Mouse (Mus musculus): ENCODE measurements at regions not wholly inside any gene's neighbourhood (a gene's known extent, or its start where the extent isn't known, plus 50 kb on each side); places are given as distances from the start of the nearest gene placed in this dataset.
A peak's percentile ranks its signal among the peaks of the same experiment; 100 is the strongest.

GRCm38 (mm10) chr7:95688151-95689146 lies 482.6 kb upstream of the Tenm4 start:
- DNase-seq (ENCODE audit: low read depth, low spot score), result no peak

- no peak for DNase-seq (ENCODE audit: low read depth, low spot score)
These were observed 481.7 kb upstream of the Tenm4 start for GRCm38 (mm10) chr7:95689161-95689833.

GRCm38 (mm10) chr7:95699506-95699905 lies 471.5 kb upstream of the Tenm4 start:
- DNase-seq (ENCODE audit: low read depth, low spot score), result no peak

- DNase-seq (ENCODE audit: low read depth, low spot score), result no peak
These were observed 461.0 kb upstream of the Tenm4 start for GRCm38 (mm10) chr7:95710088-95710487.

GRCm38 (mm10) chr7:95720083-95720482 lies 451.0 kb upstream of the Tenm4 start:
- no peak for DNase-seq (ENCODE audit: low read depth, low spot score)

GRCm38 (mm10) chr7:95725716-95726487 lies 445.1 kb upstream of the Tenm4 start:
- peak; percentile 36 for DNase-seq (ENCODE audit: low read depth, low spot score)

- no peak for DNase-seq (ENCODE audit: low read depth, low spot score)
These were observed 437.2 kb upstream of the Tenm4 start for GRCm38 (mm10) chr7:95733807-95734206.

- no peak for DNase-seq (ENCODE audit: low read depth, low spot score)
These were observed 436.5 kb upstream of the Tenm4 start for GRCm38 (mm10) chr7:95734587-95734986.

GRCm38 (mm10) chr7:95736716-95737115 lies 434.3 kb upstream of the Tenm4 start:
- no peak for DNase-seq (ENCODE audit: low read depth, low spot score)

- DNase-seq (ENCODE audit: low read depth, low spot score), result no peak
These were observed 432.3 kb upstream of the Tenm4 start for GRCm38 (mm10) chr7:95738725-95739245.

GRCm38 (mm10) chr7:95739779-95740178 lies 431.3 kb upstream of the Tenm4 start:
- no peak for DNase-seq (ENCODE audit: low read depth, low spot score)

- no peak for DNase-seq (ENCODE audit: low read depth, low spot score)
These were observed 412.7 kb upstream of the Tenm4 start for GRCm38 (mm10) chr7:95758375-95758774.

- DNase-seq (ENCODE audit: low read depth, low spot score), result no peak
These were observed 409.9 kb upstream of the Tenm4 start for GRCm38 (mm10) chr7:95760945-95761661.

GRCm38 (mm10) chr7:95766356-95767150 lies 404.5 kb upstream of the Tenm4 start:
- no peak for DNase-seq (ENCODE audit: low read depth, low spot score)

- DNase-seq (ENCODE audit: low read depth, low spot score), result no peak
These were observed 386.5 kb upstream of the Tenm4 start for GRCm38 (mm10) chr7:95784523-95784922.

GRCm38 (mm10) chr7:95787543-95787942 lies 383.5 kb upstream of the Tenm4 start:
- no peak for DNase-seq (ENCODE audit: low read depth, low spot score)

- no peak for DNase-seq (ENCODE audit: low read depth, low spot score)
These were observed 383.1 kb upstream of the Tenm4 start for GRCm38 (mm10) chr7:95787951-95788350.

- no peak for DNase-seq (ENCODE audit: low read depth, low spot score)
These were observed 381.6 kb upstream of the Tenm4 start for GRCm38 (mm10) chr7:95789424-95789823.

GRCm38 (mm10) chr7:95799022-95799421 lies 372.0 kb upstream of the Tenm4 start:
- no peak for DNase-seq (ENCODE audit: low read depth, low spot score)

GRCm38 (mm10) chr7:95809626-95810025 lies 361.4 kb upstream of the Tenm4 start:
- no peak for DNase-seq (ENCODE audit: low read depth, low spot score)
